Mouse (Mus musculus) megakaryocyte, embryonic 14.5 days (primary cell): ENCODE measurements at regions not wholly inside any gene's neighbourhood (a gene's known extent, or its start where the extent isn't known, plus 50 kb on each side); places are given as distances from the start of the nearest gene placed in this dataset.

ENCODE experiments used
- H3K27me3 ChIP-seq: replicated peaks from 2 replicates; pipeline ENCODE3; 2012; ENCODE audit warnings: inconsistent platforms
- H3K36me3 ChIP-seq: replicated peaks from 2 replicates; pipeline ENCODE3; 2012; ENCODE audit warnings: low read length, inconsistent platforms, mixed read lengths
- H3K4me1 ChIP-seq: 2 replicates; pipeline ENCODE4 v1.6.1; 2012; ENCODE audit warnings: inconsistent platforms
- H3K4me3 ChIP-seq: replicated peaks from 2 replicates; pipeline ENCODE3; 2012; ENCODE audit warnings: moderate library complexity, mild to moderate bottlenecking, inconsistent platforms
- H3K9me3 ChIP-seq: 2 replicates; pipeline ENCODE4 v1.6.1; 2012; ENCODE audit warnings: inconsistent platforms
- FLI1 ChIP-seq: IDR thresholded peaks from 2 replicates; pipeline ENCODE4 v1.6.1; 2012; ENCODE audit warnings: low read length, inconsistent platforms, mixed read lengths
- GATA1 ChIP-seq: IDR thresholded peaks from 3 replicates; pipeline ENCODE4 v1.6.1; 2012; ENCODE audit warnings: mixed read lengths, low read length, inconsistent platforms, borderline replicate concordance

DNA sequence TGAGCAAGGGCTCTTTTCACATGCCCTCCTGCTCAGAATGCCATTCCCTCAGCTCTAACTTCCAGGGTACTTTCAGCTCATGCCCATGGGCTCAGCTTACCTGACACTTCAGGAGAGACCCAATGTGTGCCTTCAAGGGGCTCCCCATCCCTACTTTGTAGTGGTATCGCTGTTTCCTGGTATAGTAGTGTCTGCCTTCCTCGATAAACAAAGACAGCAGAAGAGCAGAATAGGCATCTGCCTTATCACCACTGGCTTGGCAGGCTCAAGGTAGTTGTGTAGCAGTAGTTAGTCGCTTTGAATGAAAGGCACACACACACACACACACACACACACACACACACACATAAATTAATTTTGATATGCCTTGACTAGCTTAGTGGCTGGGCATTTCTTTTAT is 89.7 kb upstream of the Peli1 start:
- Histone ChIP-seq H3K9me3 (no peaks in the 10 kb centered on the region), H3K36me3 (no peaks in the 10 kb centered on the region), H3K4me3 (no peak overlapping the region), H3K4me1 (peaks cover 14% of the 10 kb centered on the region), H3K27me3 (peaks cover 6% of the 10 kb centered on the region)
- TF ChIP-seq GATA1 (no peak), FLI1 (no peak)

DNA sequence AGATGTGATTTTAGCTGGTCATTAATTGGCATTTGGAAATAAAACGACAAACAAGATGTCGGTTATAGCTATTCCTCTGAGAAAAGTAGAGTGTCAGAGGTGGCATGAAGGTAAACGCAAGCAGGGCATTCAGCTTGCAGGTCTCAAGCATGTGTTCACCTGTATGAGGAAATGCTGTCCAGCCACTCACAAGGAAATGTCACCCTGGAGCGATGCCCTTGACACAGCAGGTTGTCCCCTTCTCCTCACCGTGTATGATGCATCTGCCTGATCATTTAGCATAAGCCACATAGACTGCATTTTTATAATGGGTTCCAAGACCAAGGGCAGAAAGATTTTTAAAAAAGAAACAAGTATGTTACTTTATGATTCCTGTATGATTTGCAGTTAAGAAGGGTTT is 83.9 kb upstream of the Peli1 start:
- Histone ChIP-seq H3K9me3 (no peaks in the 10 kb centered on the region), H3K4me3 (no peak overlapping the region), H3K27me3 (peaks cover 2% of the 10 kb centered on the region), H3K4me1 (peaks cover 17% of the 10 kb centered on the region), H3K36me3 (no peaks in the 10 kb centered on the region)
- TF ChIP-seq FLI1: no peak
- TF ChIP-seq GATA1: no peak

- peaks cover 2% of the 10 kb centered on the region for H3K27me3 ChIP-seq
- H3K4me3 ChIP-seq: no peak overlapping the region
- no peak for TF ChIP-seq FLI1
- TF ChIP-seq GATA1: no peak
- H3K4me1 ChIP-seq: peaks cover 27% of the 10 kb centered on the region
- H3K9me3 ChIP-seq: no peaks in the 10 kb centered on the region
- no peaks in the 10 kb centered on the region for H3K36me3 ChIP-seq
Observed at GRCm38 (mm10) chr11:21009505-21009904, 81.6 kb upstream of the Peli1 start.

GRCm38 (mm10) chr11:21010867-21011266 is 80.2 kb upstream of the Peli1 start:
- H3K4me3 ChIP-seq: no peak overlapping the region
- TF ChIP-seq FLI1 (no peak), GATA1 (no peak)
- no peaks in the 10 kb centered on the region for H3K36me3 ChIP-seq
- no peaks in the 10 kb centered on the region for H3K27me3 ChIP-seq
- H3K4me1 ChIP-seq: peaks cover 32% of the 10 kb centered on the region
- no peaks in the 10 kb centered on the region for H3K9me3 ChIP-seq

- TF ChIP-seq FLI1 (no peak), GATA1 (no peak)
- Histone ChIP-seq H3K4me3 (no peak overlapping the region), H3K4me1 (peaks cover 21% of the 10 kb centered on the region)
Observed at GRCm38 (mm10) chr11:21014250-21014649, 76.8 kb upstream of the Peli1 start.

GRCm38 (mm10) chr11:21015536-21015935 is 75.6 kb upstream of the Peli1 start:
- H3K36me3 ChIP-seq: no peaks in the 10 kb centered on the region
- TF ChIP-seq GATA1: no peak
- TF ChIP-seq FLI1: no peak

More at GRCm38 (mm10) chr11:21014250-21014649, 76.8 kb upstream of the Peli1 start:
- Histone ChIP-seq H3K36me3 (no peaks in the 10 kb centered on the region), H3K27me3 (peaks cover 9% of the 10 kb centered on the region), H3K9me3 (no peaks in the 10 kb centered on the region)

GRCm38 (mm10) chr11:21016133-21016746 is 74.9 kb upstream of the Peli1 start:
- Histone ChIP-seq H3K4me3 (no peak overlapping the region), H3K36me3 (no peaks in the 10 kb centered on the region), H3K9me3 (no peaks in the 10 kb centered on the region), H3K27me3 (peaks cover 12% of the 10 kb centered on the region), H3K4me1 (peaks cover 15% of the 10 kb centered on the region)
- TF ChIP-seq FLI1 (no peak), GATA1 (no peak)

More at GRCm38 (mm10) chr11:21015536-21015935, 75.6 kb upstream of the Peli1 start:
- Histone ChIP-seq H3K4me1 (peaks cover 15% of the 10 kb centered on the region), H3K27me3 (peaks cover 11% of the 10 kb centered on the region), H3K4me3 (no peak overlapping the region), H3K9me3 (no peaks in the 10 kb centered on the region)

DNA sequence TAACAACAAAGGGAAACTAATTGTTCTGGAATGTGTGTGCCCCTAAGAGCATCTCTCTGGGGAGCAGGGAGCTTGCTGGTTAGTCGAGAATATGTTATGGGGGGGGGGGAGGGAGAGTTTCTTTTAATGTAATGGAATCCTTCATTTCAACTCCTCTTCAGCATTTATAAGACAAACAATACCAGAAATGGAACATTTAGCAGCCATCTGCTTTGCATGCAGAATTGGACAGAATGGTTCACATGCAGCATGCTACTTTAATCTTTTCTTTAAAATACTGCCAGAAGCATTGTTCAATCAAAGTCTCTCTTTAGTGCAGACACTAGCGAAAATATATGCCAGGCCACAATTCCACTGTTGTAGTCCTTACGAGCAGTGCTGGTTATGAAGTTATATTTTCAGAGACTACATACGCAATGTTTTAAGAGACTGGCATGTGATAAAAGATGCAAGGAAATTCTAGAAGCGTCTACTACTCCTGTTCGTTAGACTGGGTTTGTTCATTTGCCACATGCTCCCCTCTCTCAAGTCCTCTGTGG is 74.2 kb upstream of the Peli1 start:
- no peak overlapping the region for H3K4me3 ChIP-seq
- H3K9me3 ChIP-seq: no peaks in the 10 kb centered on the region
- no peak for TF ChIP-seq FLI1
- no peak for TF ChIP-seq GATA1
- H3K4me1 ChIP-seq: peaks cover 15% of the 10 kb centered on the region
- peaks cover 12% of the 10 kb centered on the region for H3K27me3 ChIP-seq
- H3K36me3 ChIP-seq: no peaks in the 10 kb centered on the region

- Histone ChIP-seq H3K4me1 (peaks cover 6% of the 10 kb centered on the region), H3K36me3 (no peaks in the 10 kb centered on the region), H3K9me3 (no peaks in the 10 kb centered on the region), H3K27me3 (peaks cover 12% of the 10 kb centered on the region), H3K4me3 (no peak overlapping the region)
- TF ChIP-seq FLI1 (no peak), GATA1 (no peak)
Observed at GRCm38 (mm10) chr11:21019829-21020228, 71.3 kb upstream of the Peli1 start.

GRCm38 (mm10) chr11:21024111-21024510 is 67.0 kb upstream of the Peli1 start:
- Histone ChIP-seq H3K4me1 (peaks cover 4% of the 10 kb centered on the region; the same call in 1 of the 2 replicates), H3K4me3 (no peak overlapping the region), H3K36me3 (no peaks in the 10 kb centered on the region), H3K9me3 (no peaks in the 10 kb centered on the region), H3K27me3 (peaks cover 5% of the 10 kb centered on the region)
- TF ChIP-seq GATA1 (no peak), FLI1 (no peak)

DNA sequence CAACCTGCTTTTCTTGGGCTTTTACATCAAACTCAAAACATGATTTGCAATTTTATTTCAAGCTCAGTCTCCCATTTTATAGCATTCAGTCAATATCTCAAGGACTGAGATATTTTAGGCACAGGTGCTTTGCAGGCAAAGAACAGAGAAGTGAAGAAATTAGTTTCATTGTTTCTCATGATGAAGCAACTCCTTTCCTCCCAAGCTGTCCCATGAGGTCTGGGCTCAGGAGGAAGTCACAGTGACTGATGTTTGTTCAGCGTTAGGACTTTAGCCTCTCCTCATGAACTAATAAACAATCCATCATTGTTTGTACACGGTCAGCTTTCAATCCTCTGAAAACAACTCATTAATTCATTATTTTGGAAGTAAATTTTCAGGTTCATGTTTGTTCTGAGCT is 66.6 kb upstream of the Peli1 start:
- peaks cover 4% of the 10 kb centered on the region; the same call in 1 of the 2 replicates for H3K4me1 ChIP-seq
- H3K27me3 ChIP-seq: peaks cover 5% of the 10 kb centered on the region
- no peak for TF ChIP-seq GATA1
- TF ChIP-seq FLI1: no peak
- H3K4me3 ChIP-seq: no peak overlapping the region
- H3K36me3 ChIP-seq: no peaks in the 10 kb centered on the region
- H3K9me3 ChIP-seq: no peaks in the 10 kb centered on the region
